Mouse (Mus musculus) liver, adult 2 months (tissue): ENCODE measurements around the gene Gpatch8.

Experiments
- CTCF ChIP-seq: fragments of 200-500 bp; IDR thresholded peaks from 2 replicates; pipeline ENCODE4 v1.5.1; 2011; ENCODE audit warnings: low read depth, low read length, control low read depth
- POLR2A ChIP-seq: fragments of 200-500 bp; IDR thresholded peaks from 2 replicates; pipeline ENCODE4 v1.6.1; 2011; ENCODE audit warnings: low read length, control low read depth; ENCODE audit not compliant: insufficient read depth; ENCODE audit errors: extremely low read depth

DNA sequence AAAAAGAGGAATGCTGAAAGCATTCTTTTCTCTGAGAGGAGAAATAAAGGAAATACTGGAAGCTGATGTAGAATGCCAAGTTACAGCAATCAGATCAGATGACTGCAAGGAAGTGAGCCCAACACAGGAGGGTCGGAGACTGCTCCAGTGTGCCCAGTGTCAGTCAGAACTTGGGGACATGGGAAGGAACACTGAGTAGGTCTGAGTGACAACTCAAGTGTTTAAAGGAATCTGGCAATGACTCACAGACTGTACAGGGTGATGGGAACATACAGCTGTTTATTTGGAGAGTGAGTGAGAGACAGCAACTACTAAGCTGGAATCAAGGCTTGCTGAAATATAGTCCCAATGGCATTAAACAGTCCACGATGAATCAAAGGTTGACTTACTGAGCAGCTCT lies 60.0 kb downstream of the Gpatch8 start:
- no peak for TF ChIP-seq CTCF
- no peak for TF ChIP-seq POLR2A
